Mouse (Mus musculus) lung, embryonic 16.5 days (tissue): ENCODE results near the gene 9030624G23Rik. TPM values are rescaled to one million over a fixed set of nuclear protein-coding genes. Genes with fewer than 3 reads are reported as not detected.
A peak's percentile ranks its signal among the peaks of the same experiment; 100 is the strongest.
"Not testable (repeated sequence)": the region's sequence is repeated elsewhere in the genome, so short reads cannot be mapped to it uniquely, and the experiment has no call there.

Source experiments
- ATAC-seq: fragments of 200-750 bp; cut with Nextera tagmentation; 2 replicates; pipeline ENCODE4 v1.8.0; 2017; ENCODE audit warnings: low read depth, mild to moderate bottlenecking, moderate library complexity
- H3K27ac ChIP-seq: fragments of 300-500 bp; sonication (generic); 2 replicates; pipeline ENCODE4 v1.5.1; 2014; ENCODE audit warnings: mild to moderate bottlenecking, control low read depth, low read length
- H3K27me3 ChIP-seq: fragments of 300-500 bp; sonication (generic); 2 replicates; pipeline ENCODE4 v1.6.1; 2014; ENCODE audit warnings: low read depth, low read length, mixed read lengths; ENCODE audit not compliant: control insufficient read depth, insufficient read depth
- H3K36me3 ChIP-seq: fragments of 300-500 bp; sonication (generic); 2 replicates; pipeline ENCODE4 v1.6.1; 2014; ENCODE audit warnings: low read length; ENCODE audit not compliant: control insufficient read depth, insufficient read depth
- H3K4me1 ChIP-seq: fragments of 300-500 bp; sonication (generic); replicated peaks from 2 replicates; pipeline ENCODE4 v1.6.1; 2014; ENCODE audit warnings: low read length, mixed read lengths; ENCODE audit not compliant: control insufficient read depth, insufficient read depth
- H3K4me2 ChIP-seq: fragments of 300-500 bp; sonication (generic); 2 replicates; pipeline ENCODE4 v1.6.1; 2014; ENCODE audit warnings: low read depth, low read length, control low read depth
- H3K4me3 ChIP-seq: fragments of 300-500 bp; sonication (generic); 2 replicates; pipeline ENCODE4 v1.5.1; 2014; ENCODE audit warnings: mild to moderate bottlenecking, low read length, control low read depth
- H3K9ac ChIP-seq: fragments of 300-500 bp; sonication (generic); 2 replicates; pipeline ENCODE4 v1.6.1; 2014; ENCODE audit warnings: low read length, control low read depth
- H3K9me3 ChIP-seq: fragments of 300-500 bp; sonication (generic); 2 replicates; pipeline ENCODE4 v1.6.1; 2016; ENCODE audit warnings: low read length; ENCODE audit not compliant: control insufficient read depth
- whole genome bisulfite sequencing: fragments of 180-500 bp; shearing (Covaris S2); extraction: QIAGEN DNeasy Blood & Tissue Kit; methylation state at CpG from one replicate; pipeline ENCODE4 v1.1.7; 2014; 5-methylcytosine and 5-hydroxymethylcytosine counted together
- polyA plus RNA-seq: library from polyadenylated mRNA; unstranded; fragments of >200 nt; fragmentation: Nextera tagmentation; extraction: Ambion mirVana; gene quantifications from 2 replicates; pipeline ENCODE4 v1.2.1, GENCODE M21; 2015

Gene 9030624G23Rik
- polyA plus RNA-seq: 1.8 and 1.9 TPM in 2 replicates

- Histone ChIP-seq H3K9ac (peak within 1 kb of the TSS; percentile 57), H3K4me3 (peak within 1 kb of the TSS; percentile 53), H3K4me2 (peak within 1 kb of the TSS; percentile 44), H3K27ac (peak within 1 kb of the TSS; percentile 39; the same call in 1 of the 2 replicates)
- H3K36me3 ChIP-seq, H3K4me1 ChIP-seq, H3K27me3 ChIP-seq, H3K9me3 ChIP-seq: not testable (repeated sequence)
- peak; percentile 80 for ATAC-seq
- WGBS: 2% methylated on average over 38 of the region's 39 CpGs
Measured at GRCm38 (mm10) chr12:24097108-24097520, at the start of gene 9030624G23Rik. Gene 9030624G23Rik (minus strand): TSS chr12:24097246.

DNA sequence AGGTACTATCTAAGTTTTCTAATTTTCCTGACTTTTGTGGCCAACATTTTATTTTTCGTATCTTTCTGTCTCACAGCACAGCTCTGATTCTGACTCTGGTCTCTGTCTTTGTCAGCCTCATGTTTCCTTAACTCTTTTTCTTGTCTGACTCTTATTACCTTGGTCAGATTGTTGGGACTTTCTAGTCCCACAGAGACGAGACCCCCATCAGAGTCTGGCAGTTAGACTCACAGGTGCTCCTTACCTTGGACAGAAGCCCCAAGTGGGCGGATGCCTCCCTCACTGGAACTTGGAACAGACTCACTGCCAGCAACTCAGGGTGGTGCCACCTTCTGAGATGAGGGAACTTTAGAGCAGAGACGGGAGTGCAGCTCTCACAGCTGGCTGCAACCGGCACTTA is 13.9 kb downstream of the 9030624G23Rik start:
- 87% methylated on average over 2 of the region's 5 CpGs for WGBS
- not testable (repeated sequence) for H3K9me3 ChIP-seq, H3K4me1 ChIP-seq, H3K27ac ChIP-seq, H3K4me2 ChIP-seq, H3K4me3 ChIP-seq, H3K27me3 ChIP-seq, H3K9ac ChIP-seq, H3K36me3 ChIP-seq, ATAC-seq
